Mouse (Mus musculus) kidney, adult 9 months (tissue): ENCODE measurements around the gene Tie1.
"Not testable (repeated sequence)": the region's sequence is repeated elsewhere in the genome, so short reads cannot be mapped to it uniquely, and the experiment has no call there.

Experiments
- DNase-seq: peaks from one replicate; pipeline ENCODE4 v3.0.0; 2022

Tie1 gene

DNA sequence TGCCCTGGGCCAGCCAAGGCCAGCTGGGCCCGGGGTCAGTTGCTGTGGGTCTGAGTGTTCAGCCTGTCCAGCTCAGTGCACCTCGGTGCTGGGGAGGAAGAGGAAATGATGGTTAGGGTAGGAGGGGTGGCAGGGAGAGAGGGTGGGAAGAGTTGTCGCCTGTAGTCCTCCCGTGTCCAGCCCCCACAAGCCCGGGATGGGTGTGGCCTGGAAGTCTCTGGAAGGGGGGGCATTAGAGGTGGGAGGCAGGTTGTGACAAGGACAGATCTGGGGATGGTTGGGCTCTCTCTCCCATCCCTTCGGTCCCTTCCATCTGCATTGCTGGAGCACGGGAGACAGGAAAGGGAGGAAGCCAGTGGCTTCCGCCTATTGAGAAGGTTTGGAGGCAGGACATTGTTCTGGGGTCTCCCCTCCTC, at the start of gene Tie1:
Gene Tie1, minus strand, starts transcription at position 345 of the 416 bp plus-strand sequence.
- peak; percentile 79 for DNase-seq

DNA sequence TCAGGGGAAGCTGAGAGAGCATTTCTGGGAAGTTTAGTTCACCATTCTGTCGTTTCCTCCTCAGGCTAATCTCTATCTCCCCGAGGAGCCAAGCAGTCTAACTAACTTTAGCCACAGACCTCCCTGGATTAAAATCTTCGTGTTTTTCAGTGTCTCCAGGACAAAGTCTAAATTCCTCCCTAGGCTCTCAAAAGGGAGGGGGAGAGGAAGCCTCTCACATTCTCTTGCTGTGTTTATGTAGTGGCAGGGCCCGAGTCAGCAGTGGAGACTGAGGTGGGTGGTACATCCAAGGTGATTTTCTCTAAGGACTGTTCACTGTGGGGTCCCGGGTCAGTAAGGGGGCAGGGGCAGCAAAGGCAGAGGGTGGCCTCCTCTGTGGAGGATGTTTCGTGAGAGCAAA, 47.9 kb upstream of the Tie1 start:
- peak; percentile 89 for DNase-seq

DNA sequence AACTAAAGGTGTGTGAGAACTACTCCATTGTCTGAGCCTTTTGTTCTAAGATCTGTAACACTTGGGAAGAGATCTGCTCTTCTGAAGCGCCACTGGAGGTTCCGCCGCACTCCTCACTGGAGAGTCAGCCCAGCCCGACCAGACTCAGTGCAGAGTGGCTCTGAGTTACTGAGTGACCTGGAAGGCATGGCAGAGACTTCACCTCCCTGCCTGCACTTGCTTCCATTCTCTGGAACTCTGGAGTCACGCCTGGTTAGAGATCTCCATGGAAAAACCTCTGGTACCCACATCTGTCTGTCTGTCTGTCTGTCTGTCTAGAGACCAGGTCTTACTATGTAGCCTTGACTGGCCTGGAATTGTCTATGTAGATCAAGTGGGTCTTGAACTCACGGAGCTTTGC, 45.7 kb upstream of the Tie1 start:
- DNase-seq, result peak; percentile 81

DNA sequence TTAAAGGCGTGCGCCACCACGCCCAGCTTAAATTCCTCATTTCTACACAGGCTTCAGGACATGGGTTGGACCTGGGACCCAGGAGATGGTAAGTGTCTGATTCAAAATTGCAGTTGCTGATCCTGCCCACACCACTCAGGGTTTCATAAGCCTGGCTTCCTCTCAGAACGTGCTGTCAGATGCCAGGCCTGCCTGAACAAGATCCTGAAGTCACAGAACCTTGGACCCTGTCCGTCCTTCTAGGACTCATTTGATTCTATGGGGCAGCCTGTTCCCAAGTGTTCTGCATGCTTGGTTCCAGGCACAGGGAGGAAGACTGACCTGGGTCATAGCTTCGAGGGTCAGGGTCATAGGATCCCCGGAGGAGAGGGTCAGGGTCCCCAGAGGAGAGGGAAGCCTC, 43.7 kb upstream of the Tie1 start:
- DNase-seq, result peak; percentile 92

DNA sequence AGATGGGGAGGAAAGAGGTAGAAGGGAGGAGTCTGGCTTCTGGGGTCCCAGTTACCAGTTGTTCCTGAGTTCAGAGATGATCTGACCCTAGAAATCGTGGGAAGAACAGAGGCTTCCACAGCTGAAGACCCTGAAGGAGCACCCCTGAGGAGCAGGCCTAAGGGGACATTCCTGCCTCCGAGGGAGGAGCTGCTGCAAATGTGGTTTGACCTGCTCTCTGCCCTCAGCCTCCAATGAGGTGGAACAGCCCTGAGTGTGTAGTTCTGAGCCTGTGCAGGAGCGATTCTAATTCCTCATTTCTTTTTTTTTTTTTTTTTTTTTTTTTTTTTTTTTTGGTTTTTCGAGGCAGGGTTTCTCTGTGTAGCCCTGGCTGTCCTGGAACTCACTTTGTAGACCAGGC, 43.3 kb upstream of the Tie1 start:
- peak; percentile 82 for DNase-seq

DNA sequence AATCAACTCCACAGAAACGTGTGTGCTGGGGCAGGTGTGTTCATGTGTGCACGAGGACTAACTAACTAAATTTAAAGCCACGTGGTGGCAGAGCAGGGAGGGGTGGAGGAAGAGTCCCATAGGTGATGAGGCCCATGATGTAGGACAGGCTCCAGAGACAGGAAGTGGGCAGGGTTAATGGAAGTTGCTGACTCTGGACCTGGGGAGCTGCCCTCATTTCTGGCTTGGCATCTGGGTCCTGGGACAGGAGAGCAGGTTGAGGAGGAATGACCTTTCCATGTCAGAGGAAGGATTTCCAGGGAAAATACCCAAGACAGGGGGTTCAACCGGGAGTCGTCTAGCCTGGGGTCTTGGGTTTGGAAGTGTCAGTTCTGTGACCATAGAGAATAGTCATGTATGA, 42.8 kb upstream of the Tie1 start:
- peak; percentile 66 for DNase-seq

DNA sequence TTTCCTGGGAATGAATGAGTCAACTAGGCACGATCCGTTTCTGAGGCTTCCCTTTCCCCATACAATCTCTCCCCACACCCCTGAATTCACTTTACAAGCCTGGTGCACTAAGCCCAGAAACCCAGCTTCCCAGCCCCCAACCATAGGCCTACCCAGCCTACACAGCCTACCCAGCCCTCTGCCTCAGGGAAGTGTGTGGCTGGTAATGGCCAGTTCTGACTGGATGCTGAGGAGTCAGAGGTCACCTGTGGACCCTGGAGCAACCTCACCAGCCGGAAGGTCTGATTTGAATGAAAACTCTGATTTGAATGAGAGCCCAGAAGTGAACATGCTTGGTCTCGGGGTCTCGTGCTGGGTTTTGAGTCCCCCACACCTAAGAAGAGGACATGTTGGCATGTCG, 37.9 kb upstream of the Tie1 start:
- DNase-seq, result peak; percentile 76

DNA sequence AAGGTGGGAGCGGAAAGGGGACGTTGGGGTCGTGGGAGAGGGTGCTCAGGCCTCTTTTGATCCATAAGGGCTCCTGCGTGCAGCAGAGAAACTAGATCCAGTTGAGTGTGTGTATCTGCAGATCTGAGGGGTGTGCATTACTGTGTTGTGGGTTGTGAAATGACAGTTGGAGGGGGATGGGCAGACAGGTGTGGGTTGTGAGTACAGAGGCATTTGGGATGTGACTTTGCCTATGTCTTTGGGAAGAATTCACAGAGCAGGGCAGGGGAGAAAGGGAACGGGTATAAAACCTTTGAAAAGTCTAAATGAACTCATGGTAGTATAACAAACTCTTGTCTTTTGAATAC, 37.4 kb upstream of the Tie1 start:
- no peak for DNase-seq

DNA sequence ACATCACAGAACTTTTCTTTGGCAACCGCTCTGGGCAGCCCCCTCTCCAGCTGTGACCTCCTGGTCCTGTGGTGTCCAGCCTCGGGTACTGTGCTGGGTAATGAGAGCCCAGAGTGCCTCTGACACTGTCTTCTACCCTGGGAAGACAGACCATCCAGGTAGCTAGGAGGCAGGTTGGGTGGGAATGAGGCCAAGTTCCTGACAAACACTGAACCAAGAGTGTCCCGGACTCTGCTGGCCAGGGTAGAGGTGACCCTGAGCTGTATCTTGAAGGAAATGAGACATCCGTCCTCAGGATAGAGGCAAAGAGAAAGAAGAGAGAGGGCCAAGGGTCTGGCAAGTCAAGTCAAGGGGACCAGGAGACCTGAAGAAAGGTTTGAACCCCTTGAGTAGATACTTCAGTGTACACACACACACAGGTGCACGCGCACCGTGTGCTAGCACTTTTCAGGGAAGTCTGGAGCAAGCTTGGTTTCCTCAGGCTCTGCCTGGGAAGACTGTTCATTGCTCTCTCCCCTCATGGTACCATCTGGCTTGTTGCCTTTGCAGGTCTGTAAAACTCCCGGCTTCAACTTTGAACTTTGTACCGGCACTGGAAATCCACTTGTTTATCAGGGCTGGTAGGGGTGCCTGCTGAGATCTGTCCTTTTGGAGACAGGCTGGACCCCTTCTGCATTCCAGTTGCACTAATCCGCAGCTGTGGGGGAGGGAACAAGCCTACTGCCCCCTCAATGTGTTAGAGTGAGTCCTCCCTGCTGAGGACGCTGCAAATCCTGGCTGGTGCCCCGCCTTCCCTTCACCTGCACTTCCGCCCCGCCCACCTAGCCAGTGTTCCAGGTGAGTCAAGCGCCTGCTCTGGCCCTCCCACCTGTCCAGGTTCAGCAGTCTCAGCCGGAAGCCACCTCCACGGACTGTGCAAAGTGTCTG, 36.8 kb upstream of the Tie1 start, which contains the start of gene 2610528J11Rik:
Gene 2610528J11Rik, plus strand, starts transcription at position 592 of the 927 bp plus-strand sequence.
- DNase-seq, result peak; percentile 93

DNA sequence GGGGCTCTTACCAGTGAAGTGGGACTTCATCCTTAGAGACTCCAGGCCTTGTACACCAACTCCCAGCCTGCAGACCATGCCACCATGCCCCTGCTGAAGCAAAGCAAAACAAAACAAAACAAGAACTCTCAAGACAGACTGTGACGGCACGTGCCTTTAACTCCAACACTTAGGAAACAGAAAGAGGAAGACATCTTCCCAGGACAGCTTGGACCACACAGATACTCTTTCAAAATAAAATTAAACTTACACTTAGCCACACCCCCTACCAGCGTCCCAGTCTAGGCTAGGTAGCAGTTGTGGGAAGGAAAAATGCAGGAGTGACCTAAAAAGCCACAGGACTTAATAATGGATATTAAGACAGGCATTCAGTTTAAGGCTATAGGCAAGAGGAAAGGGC, 35.9 kb upstream of the Tie1 start:
- no peak for DNase-seq

DNA sequence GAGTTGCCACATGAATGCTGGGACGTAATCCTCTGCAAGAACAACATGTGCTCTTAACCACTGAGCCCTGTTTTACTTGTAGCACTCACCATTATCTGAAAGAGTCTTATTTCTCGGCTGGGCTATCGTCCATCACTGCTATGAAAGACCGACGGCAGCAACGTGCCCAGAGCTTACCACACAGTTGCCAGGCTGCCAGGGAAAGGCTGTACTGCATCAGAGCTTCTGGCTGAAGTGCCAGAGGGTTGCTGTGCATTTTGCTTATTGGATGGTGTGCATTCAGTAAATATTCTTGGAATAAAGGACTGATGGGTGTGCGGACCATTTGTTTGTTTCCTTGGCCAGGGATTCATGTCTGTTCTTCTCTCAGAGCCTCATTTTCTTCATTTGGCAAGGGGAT, 34.1 kb upstream of the Tie1 start:
- no peak for DNase-seq

DNA sequence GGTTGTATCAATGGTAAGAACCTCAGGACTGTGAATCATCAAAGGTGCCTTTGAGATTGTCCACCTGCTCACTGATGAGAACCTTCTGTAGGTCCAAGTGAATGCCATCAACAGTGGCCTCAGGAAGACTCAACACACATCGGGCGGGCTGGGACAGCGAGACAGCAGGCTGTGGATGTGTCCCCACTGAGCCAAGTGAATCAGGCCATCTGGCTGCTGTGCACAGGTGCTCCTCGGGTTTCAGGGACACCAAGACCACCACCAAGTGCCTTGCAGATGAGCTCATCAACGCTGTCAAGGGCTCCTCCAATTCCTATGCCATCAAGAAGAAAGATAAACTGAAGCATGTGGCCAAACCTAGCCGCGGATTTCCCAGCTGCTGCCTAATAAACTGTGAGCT, 32.4 kb upstream of the Tie1 start:
- DNase-seq, result no peak

DNA sequence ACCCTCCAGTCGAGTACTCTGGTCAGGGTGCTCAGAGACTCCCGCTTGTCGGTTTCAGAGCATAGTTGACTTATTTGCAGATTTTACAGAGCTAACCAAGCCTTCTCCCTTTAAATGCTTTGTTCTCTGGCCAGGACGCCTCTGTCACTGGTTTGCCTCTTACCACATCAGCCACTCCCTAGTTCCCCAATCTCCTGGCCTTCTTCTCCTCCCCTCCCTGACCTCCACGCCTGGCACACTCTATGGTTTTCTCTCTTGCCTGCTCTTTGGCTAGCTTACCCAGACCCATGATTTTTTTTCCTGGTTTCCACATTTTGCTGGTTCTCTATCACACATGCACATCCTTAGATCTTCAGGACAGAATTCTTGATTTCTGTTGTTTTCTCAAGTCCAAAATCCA, 28.3 kb upstream of the Tie1 start:
- DNase-seq, result no peak

DNA sequence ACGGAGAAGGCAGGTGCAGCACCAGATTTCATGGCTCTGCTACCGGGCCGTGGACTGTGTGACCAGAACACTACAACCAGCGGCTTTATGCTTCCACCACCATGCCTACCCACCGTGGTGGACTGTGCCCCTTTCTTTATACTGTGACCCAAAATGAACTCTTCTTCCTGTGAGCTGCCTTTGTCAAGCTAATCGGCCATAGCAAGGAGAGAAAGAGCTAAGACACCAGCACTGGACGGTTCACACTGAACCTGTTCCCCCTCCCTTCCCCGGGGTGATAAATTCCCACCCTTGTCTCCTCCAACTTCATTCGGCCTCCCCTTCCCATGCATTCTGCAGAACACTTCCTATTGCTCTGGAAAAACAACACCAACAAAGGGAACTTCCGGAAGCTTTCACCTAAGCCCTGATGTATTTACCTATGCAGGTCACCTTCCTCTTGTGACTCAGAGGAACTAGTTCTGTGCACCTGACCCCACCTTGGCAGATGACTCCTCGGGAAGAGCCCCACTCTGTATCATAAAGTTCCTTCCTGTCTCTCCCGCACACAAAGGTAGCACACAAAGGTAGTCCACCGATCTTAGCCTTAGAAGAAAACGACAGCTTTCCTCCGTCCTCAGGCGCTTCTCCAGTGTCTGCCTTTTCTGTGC, 27.8 kb upstream of the Tie1 start:
- DNase-seq, result no peak

DNA sequence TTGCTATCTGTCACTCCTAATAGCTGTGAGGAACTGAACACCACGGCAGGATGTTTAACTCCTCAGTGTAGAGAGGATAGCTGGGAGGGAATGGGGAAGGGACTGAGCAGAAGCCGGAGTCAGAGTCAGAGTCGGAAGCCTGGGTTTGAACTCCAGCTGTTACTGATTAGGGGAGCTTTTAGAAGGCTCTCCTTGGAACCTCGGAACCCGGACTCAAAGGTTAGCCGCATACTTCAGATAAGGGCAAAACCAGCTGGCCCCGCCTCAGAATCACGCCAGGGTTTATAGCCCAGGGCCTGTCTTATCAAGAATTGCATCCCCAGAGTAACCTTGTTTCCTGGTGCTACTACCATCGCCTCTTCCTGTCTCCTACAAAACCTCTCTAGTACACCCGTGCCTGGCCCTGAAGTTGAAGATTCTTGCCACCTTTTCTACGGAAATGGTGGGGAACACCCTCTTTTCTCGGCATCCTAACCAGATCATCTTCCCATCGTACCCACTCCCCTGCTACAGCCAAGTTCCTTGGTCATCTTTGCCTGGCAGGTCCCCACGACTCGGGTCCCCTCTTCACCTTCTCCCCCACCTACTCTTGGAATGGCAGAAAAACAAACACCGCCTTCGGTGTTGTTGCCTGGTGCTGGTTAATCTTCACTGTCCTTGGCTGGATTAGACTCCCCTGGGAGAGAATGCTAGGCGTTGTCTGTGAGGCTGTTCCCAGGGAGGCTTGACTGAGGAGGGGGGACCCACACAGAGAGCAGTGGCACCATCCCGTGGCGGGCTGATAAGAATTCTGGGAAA, 27.0 kb upstream of the Tie1 start:
- peak; percentile 78 for DNase-seq

DNA sequence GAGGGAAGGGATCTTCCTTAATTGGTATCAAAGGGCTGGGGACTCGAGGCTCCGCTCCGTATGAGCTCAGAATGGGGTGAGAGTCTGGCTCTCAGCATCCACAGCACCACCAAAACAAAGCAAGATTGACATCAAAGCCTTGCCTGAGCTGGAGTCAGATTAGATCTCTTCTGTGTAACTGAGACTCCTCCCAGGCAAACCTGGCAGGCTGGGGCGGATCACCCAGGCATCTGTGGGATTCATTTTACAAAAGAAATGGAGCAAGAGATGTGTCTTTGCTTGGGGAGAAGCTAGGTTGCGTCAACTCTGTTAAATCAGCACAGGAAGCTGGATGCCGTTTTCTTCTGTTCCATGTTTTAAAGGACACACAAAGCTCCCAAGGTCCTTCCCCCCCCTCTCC, 19.2 kb upstream of the Tie1 start:
- DNase-seq, result no peak

DNA sequence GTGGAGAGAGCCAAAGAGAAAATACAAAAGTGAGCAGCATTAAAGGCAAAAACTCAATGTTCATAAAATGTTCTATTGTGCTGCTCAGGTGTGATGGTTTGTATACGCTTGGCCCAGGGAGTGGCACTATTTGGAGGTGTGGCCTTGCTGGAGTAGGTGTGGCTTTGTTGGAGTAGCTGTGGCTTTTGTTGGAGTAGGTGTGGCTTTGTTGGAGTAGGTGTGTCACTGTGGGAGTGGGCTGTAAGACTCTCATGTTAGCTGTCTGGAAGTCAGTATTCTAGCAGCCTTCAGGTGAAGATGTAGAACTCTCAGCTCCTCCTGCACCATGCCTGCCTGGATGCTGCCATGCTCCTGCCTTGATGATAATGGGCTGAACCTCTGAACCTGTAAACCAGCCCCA, 17.3 kb upstream of the Tie1 start:
- DNase-seq, result not testable (repeated sequence)

DNA sequence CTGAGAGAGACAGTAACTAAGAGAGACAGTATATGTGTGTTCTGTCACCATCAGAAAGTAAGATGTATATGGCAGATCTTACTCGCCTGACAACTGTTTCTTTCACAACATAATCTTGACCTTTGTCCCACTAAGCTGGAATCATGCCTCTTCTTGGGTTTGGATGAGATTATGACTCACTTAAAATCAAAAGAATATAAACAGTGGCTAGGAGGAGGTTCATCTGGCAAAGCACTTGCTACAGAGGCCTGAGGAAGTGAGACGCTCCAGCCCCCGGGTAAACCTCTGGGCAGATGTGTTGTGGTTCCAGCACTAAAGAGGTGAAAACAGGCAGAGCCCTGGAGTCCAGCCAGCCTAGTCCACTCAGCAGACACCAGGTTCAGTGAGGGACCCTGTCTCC, 15.7 kb upstream of the Tie1 start:
- DNase-seq, result no peak

DNA sequence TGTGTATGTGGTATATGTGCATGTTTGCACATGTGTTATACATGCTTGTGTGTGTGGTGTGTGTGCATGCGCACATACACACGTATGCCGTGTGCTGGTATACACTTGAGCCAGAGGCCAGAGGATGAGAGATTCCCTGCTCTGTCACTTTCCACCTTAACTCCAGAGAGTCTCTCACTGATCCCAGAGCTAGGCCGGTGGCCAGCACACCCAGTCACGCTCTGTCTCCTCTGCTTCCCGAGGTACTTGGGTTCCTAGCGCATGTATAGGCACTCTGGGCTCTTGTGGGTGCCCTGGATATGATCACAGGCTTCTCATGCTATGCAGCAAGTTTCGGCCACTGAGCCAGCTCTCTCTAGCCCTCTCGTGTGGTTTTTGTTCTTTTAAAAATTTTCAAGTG, 10.9 kb upstream of the Tie1 start:
- peak; percentile 68 for DNase-seq

DNA sequence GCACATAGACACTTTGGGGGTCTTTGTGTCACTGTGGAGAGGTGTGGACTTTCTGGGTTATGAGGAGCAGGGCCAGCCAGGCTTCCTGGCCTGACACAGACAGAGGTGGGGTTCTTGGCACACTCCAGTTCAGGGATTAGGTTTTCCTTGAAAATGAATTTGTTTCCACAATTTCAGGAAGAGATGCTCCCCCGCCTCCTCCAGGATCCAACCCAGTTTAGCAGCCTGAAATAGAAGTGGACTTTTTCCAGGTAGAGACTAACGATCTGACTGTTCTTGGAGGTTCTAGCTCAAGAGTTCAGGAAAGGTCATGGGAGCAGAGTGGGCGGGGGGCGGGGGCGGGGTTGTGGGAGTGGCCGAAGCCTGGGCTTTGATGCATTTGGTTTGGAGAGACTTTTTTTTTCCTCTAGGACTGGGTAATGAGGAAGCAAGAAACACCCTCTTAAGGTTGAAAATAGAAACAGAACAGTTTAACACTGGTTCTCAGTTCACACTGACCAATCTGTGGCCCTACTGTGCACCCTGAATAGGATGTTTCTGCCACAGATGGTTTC, 10.4 kb upstream of the Tie1 start:
- peak; percentile 80 for DNase-seq

DNA sequence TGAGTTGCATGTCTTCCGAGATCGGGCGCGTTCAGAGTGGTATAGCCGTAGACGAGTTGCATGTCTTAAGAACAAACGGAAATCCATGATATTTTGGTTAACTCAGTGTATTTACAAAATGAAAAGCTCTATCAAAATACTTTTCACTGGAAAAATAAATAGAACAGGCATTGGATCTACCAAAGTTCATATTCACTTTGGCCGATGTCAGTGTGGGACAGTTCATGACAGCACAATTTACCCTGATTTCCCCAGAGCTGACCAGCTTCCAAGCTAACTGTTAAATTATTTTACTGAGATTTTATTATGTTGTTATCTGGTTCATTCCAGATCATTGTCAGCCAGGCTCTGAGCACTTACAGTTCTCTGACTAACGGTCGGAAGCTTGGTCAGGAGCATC, 600 bp upstream of the Tie1 start:
- no peak for DNase-seq

DNA sequence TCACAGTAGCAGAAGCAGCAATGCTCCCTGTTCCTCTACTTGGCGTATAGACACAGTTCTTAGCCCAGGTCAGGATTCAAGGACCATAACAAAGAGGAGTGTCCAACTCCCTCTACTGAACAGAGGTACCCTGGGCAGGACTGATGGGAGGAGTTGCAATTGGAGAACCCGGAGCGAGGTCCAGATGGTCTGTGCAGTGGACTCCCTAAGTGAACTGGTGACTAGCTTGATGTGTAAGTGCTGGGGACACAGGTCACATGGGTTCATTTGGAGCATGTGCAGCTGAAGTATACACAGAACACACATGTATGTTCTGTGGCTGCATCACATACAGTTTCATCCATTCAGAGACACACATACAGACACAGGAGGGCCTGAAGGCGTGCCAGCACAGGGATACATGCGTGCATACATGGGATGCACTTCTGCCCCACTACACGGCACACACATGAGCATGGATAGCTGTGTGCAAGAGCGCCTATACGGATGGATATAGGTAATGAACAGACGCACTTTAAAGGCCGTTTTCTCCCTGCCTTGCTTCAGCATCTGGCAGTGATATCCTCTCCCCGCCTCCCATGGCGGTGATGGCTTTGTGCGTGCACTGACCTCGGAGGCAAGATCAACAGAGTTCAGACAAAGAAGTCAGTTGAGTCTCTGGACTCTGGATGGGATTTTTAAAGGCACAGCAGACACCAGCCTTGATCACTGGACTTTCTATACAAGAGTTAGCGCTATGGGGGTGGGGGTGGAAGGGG, 12.9 kb downstream of the Tie1 start:
- no peak for DNase-seq

DNA sequence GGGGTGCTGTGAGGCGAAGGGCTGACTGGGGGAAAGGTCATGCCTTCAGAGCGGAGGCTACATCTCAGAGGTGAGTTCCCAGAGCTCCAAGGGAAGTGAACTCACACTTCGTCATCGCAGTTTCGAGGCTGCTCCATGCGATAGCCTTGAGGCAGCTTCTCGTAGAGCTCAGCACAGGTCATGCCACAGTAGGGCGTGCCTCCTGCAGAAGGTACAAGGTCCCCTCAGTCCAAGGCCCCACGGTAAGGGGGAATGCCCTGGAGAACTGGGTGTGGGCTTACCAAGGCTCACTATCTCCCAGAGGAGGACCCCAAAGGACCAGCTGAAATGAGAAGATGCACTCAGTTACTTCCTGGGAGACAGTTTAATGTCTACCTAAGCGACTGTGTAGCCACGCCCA, 17.2 kb downstream of the Tie1 start:
- peak; percentile 14 for DNase-seq
